26 mouse cellular contexts compared by ENCODE assay signal in the genomic region with DNA sequence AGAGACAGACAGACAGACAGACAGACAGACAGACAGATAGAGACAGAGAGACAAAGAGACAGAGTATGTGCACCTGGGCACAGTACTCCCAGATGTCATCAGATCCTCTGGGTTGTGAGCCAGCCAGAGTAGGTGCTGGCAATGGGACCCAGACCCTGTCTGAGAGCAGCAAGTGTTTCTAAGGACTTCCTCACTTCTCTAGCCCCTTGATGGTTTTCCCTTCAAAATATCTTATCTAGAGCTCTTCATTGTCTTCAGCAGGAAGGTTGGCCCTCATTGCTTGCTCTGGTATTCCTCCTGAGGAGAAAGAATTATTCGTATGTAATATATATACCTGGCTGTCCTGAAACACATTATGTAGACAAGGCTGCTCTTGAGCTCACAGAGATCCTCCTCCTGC. TPM values are rescaled to one million over a fixed set of nuclear protein-coding genes. Genes with fewer than 3 reads are reported as not detected.
"Had no signal": no experiment of that assay in that cellular context is flagged by ENCODE, and none has a peak within 500 bp of the region (broad histone marks: within the 10 kb centered on the region; RNA-seq: fewer than 3 reads in every experiment).

No protein-coding gene starts in this region.

- H3K27ac ChIP-seq: neural tube, embryonic 12.5 days; neural tube, embryonic 13.5 days; neural tube, embryonic 15.5 days; stomach, embryonic 15.5 days; stomach, postnatal 0 days had no signal

- DNase-seq: retina, postnatal 1 day; right cerebral cortex, adult 18-20 months; right cerebral cortex, postnatal 14 days; right cerebral cortex, postnatal 25 days; right cerebral cortex, postnatal 4 days; spleen, adult 18-20 months; thymus, adult 18-20 months; thymus, adult 2 months; thymus, postnatal 14 days; thymus, postnatal 25 days; thymus, postnatal 36 days; thymus, postnatal 4 days had no signal

- H3K36me3 ChIP-seq: neural tube, embryonic 12.5 days; neural tube, embryonic 13.5 days; neural tube, embryonic 15.5 days; stomach, embryonic 15.5 days had no signal

- H3K9me3 ChIP-seq: neural tube, embryonic 12.5 days; neural tube, embryonic 13.5 days; neural tube, embryonic 15.5 days; stomach, embryonic 15.5 days had no signal

- H3K27me3 ChIP-seq: neural tube, embryonic 12.5 days; neural tube, embryonic 13.5 days; neural tube, embryonic 15.5 days; stomach, embryonic 15.5 days had no signal

- H3K4me3 ChIP-seq: neural tube, embryonic 12.5 days; neural tube, embryonic 13.5 days; neural tube, embryonic 15.5 days; stomach, embryonic 15.5 days had no signal

- H3K9ac ChIP-seq: neural tube, embryonic 12.5 days; neural tube, embryonic 13.5 days; neural tube, embryonic 15.5 days; stomach, embryonic 15.5 days had no signal

- H3K4me1 ChIP-seq: stomach, embryonic 15.5 days had no signal

RNA-seq across cellular contexts. Expression of a gene that starts 14.2 kb away (rescaled TPM):
- total RNA-seq: neutrophil, adult 5-6 weeks had no signal
- polyA plus RNA-seq: spleen, adult 2 months had no signal

RNA-seq across cellular contexts. Expression of a gene that starts 18.0 kb away (rescaled TPM):
- polyA plus RNA-seq: neural tube, embryonic 12.5 days; neural tube, embryonic 13.5 days; neural tube, embryonic 14.5 days; neural tube, embryonic 15.5 days; small intestine, adult 2 months; spleen, adult 2 months; stomach, embryonic 14.5 days; stomach, embryonic 15.5 days; stomach, embryonic 16.5 days; stomach, postnatal 0 days; testis, adult 2 months; thymus, adult 2 months; thymus, postnatal 0 days; urinary bladder, adult 2 months had no signal
